Mouse (Mus musculus): ENCODE data around the gene Usp54. TPM values are rescaled to one million over a fixed set of nuclear protein-coding genes. Genes with fewer than 3 reads are reported as not detected.
"Not testable (repeated sequence)": the region's sequence is repeated elsewhere in the genome, so short reads cannot be mapped to it uniquely, and the experiment has no call there.

The Usp54 gene
- polyA plus RNA-seq, 1 experiment from 2014 or later, result 5.4 TPM

DNA sequence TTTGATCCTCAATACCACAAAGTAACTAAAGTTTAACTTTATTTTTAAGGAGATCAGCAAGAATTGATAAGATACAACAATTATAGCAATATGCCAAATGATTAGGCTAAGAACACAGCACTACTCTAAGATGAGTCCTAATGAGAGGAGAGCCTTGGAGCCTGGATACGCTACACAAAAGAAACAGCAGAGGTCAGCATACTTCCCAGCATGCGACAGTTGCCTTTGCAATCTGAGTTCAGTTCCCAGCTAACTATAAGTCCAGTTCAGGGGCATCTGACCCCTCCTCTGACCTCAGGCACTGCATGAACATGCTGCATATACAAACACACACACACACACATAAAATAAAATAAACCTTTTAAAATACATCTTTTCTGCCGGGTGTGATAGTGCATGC is 4.7 kb upstream of the Usp54 start:
- no peak overlapping the region for H3K27ac ChIP-seq (ENCODE audit: low read depth, low read length)
- H3K4me3 ChIP-seq (ENCODE audit: low read depth, low read length), result no peak overlapping the region
- no peaks in the 10 kb centered on the region for H3K36me3 ChIP-seq (ENCODE audit: control insufficient read depth, insufficient read depth, low read length)
- no peak overlapping the region for H3K4me2 ChIP-seq
- no peaks in the 10 kb centered on the region for H3K27me3 ChIP-seq (ENCODE audit: control insufficient read depth, insufficient read depth, low read length)
- H3K9ac ChIP-seq (ENCODE audit: low read depth, low read length), result no peak overlapping the region
- no peak for ATAC-seq (replicated peaks; ENCODE audit: insufficient number of reproducible peaks, low FRiP score, low TSS enrichment)
- WGBS (ENCODE audit: insufficient replicate concordance), result 37% methylated on average over 3 of the region's 3 CpGs
- peaks cover 7% of the 10 kb centered on the region; the same call in 1 of the 2 replicates for H3K4me1 ChIP-seq (ENCODE audit: control insufficient read depth, insufficient read depth, low read length)
- H3K9me3 ChIP-seq (replicated peaks; ENCODE audit: control insufficient read depth, low read length), result no peaks in the 10 kb centered on the region

DNA sequence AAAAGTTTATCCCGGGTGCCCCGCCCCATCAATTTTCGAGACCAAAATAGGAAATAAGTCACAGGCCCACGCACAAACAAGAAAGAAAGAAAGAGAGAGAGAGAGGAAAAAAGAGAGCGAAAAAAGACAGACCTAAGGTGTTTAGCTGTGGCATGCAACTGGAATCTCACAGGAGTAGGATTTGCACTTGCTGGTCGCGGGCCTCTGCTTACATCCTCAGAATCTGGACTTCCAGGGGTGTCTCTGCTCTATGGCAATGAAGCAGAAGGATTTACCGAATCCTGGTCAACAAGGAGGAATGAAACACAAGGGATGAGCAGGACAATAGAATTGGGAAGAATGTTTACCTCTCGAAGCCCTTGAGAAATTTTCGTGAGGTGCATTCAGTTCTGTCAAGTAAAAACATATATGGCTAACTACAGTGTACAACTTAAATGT is 594 bp upstream of the Usp54 start:
- H3K4me1 ChIP-seq (ENCODE audit: control insufficient read depth, insufficient read depth, low read length), result peaks cover 10% of the 10 kb centered on the region; the same call in 1 of the 2 replicates
- no peaks in the 10 kb centered on the region for H3K27me3 ChIP-seq (ENCODE audit: control insufficient read depth, insufficient read depth, low read length)
- peak overlapping the region; percentile 98 for H3K9ac ChIP-seq (ENCODE audit: low read depth, low read length)
- WGBS (ENCODE audit: insufficient replicate concordance), result 14% methylated on average over 10 of the region's 10 CpGs
- H3K27ac ChIP-seq (ENCODE audit: low read depth, low read length), result peak overlapping the region; percentile 93
- peak overlapping the region; percentile 91 for H3K4me3 ChIP-seq (ENCODE audit: low read depth, low read length)
- H3K4me2 ChIP-seq, result peak overlapping the region; percentile 91
- no peaks in the 10 kb centered on the region for H3K9me3 ChIP-seq (replicated peaks; ENCODE audit: control insufficient read depth, low read length)
- no peaks in the 10 kb centered on the region for H3K36me3 ChIP-seq (ENCODE audit: control insufficient read depth, insufficient read depth, low read length)
- ATAC-seq (replicated peaks; ENCODE audit: insufficient number of reproducible peaks, low FRiP score, low TSS enrichment), result no peak

DNA sequence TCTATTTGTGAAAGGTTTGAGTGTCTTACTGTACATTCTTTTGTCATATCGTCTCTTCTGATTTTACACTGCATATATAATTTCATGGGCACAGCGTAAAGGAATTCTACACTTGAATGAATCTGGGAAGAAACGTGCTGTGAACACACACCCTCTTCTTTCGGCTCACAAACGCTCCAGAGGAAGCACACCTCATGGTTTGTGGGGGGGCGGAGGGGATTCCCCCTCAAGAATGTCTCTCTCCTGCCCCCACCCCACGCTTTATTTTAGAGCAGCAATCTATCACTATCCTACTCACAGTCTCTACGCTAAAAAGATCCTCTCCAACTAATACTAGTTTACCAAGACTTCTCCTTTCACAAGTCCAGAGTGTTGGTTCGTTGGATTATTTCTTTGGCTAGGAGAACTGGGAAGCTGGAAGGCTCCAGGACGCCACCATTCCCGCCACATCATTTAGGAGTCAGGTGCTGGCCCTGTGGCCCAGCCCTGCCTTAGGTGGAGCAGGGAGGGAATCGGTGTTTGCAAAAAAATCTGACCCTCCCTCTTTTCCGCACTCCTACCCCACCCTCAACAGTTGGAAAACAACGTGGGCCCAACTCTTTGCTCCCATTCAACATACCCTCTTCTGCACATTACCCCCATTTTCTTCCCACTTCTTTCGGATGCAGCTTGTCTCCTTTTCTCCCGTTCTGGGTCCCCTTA is 794 bp downstream of the Usp54 start:
- Histone ChIP-seq H3K27ac (ENCODE audit: low read depth, low read length) (peak overlapping the region; percentile 93), H3K9me3 (replicated peaks; ENCODE audit: control insufficient read depth, low read length) (no peaks in the 10 kb centered on the region), H3K9ac (ENCODE audit: low read depth, low read length) (peak overlapping the region; percentile 98), H3K4me1 (ENCODE audit: control insufficient read depth, insufficient read depth, low read length) (peaks cover 10% of the 10 kb centered on the region; the same call in 1 of the 2 replicates), H3K4me2 (peak overlapping the region; percentile 91), H3K27me3 (ENCODE audit: control insufficient read depth, insufficient read depth, low read length) (no peaks in the 10 kb centered on the region), H3K4me3 (ENCODE audit: low read depth, low read length) (peak overlapping the region; percentile 91), H3K36me3 (ENCODE audit: control insufficient read depth, insufficient read depth, low read length) (no peaks in the 10 kb centered on the region)
- 3% methylated on average over 16 of the region's 16 CpGs for WGBS (ENCODE audit: insufficient replicate concordance)
- peak; percentile 53; the same call in 1 of the 2 replicates for ATAC-seq (replicated peaks; ENCODE audit: insufficient number of reproducible peaks, low FRiP score, low TSS enrichment)

GRCm38 (mm10) chr14:20638702-20639101 is 2.2 kb downstream of the Usp54 start:
- Histone ChIP-seq H3K9me3 (replicated peaks; ENCODE audit: control insufficient read depth, low read length) (no peaks in the 10 kb centered on the region), H3K4me1 (ENCODE audit: control insufficient read depth, insufficient read depth, low read length) (peaks cover 10% of the 10 kb centered on the region; the same call in 1 of the 2 replicates), H3K27me3 (ENCODE audit: control insufficient read depth, insufficient read depth, low read length) (no peaks in the 10 kb centered on the region), H3K4me2 (no peak overlapping the region), H3K36me3 (ENCODE audit: control insufficient read depth, insufficient read depth, low read length) (no peaks in the 10 kb centered on the region), H3K4me3 (ENCODE audit: low read depth, low read length) (no peak overlapping the region), H3K9ac (ENCODE audit: low read depth, low read length) (no peak overlapping the region), H3K27ac (ENCODE audit: low read depth, low read length) (no peak overlapping the region)
- WGBS (ENCODE audit: insufficient replicate concordance), result 84% methylated on average over 6 of the region's 6 CpGs
- ATAC-seq (replicated peaks; ENCODE audit: insufficient number of reproducible peaks, low FRiP score, low TSS enrichment), result no peak

GRCm38 (mm10) chr14:20637818-20638574 is 2.9 kb downstream of the Usp54 start:
- H3K4me3 ChIP-seq (ENCODE audit: low read depth, low read length), result no peak overlapping the region
- ATAC-seq (replicated peaks; ENCODE audit: insufficient number of reproducible peaks, low FRiP score, low TSS enrichment), result no peak
- no peak overlapping the region for H3K4me2 ChIP-seq
- no peak overlapping the region for H3K27ac ChIP-seq (ENCODE audit: low read depth, low read length)
- H3K27me3 ChIP-seq (ENCODE audit: control insufficient read depth, insufficient read depth, low read length), result no peaks in the 10 kb centered on the region
- H3K9me3 ChIP-seq (replicated peaks; ENCODE audit: control insufficient read depth, low read length), result no peaks in the 10 kb centered on the region
- WGBS (ENCODE audit: insufficient replicate concordance), result 64% methylated on average over 2 of the region's 2 CpGs
- H3K36me3 ChIP-seq (ENCODE audit: control insufficient read depth, insufficient read depth, low read length), result no peaks in the 10 kb centered on the region
- H3K9ac ChIP-seq (ENCODE audit: low read depth, low read length), result no peak overlapping the region
- H3K4me1 ChIP-seq (ENCODE audit: control insufficient read depth, insufficient read depth, low read length), result peaks cover 10% of the 10 kb centered on the region; the same call in 1 of the 2 replicates

DNA sequence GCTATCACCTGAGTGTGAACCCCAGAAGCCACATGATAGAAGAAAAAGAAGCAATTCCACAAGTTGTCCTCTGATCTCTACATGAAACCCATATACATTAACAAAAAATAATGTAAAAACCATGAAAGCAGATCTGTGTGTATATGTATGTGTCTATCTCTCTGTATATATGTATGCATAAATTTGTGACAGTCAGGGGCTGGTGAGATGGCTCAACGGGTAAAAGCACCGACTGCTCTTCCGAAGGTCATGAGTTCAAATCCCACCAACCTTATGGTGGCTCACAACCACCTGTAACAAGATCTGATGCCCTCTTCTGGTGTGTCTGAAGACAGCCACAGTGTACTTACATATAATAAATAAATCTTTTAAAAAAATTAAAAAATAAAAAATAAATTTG is 3.9 kb downstream of the Usp54 start:
- WGBS (ENCODE audit: insufficient replicate concordance), result 85% methylated on average over 3 of the region's 3 CpGs
- not testable (repeated sequence) for H3K9ac ChIP-seq (ENCODE audit: low read depth, low read length)

GRCm38 (mm10) chr14:20635546-20635945 is 5.3 kb downstream of the Usp54 start:
- Histone ChIP-seq H3K4me2 (no peak overlapping the region), H3K4me1 (ENCODE audit: control insufficient read depth, insufficient read depth, low read length) (peaks cover 6% of the 10 kb centered on the region), H3K27me3 (ENCODE audit: control insufficient read depth, insufficient read depth, low read length) (no peaks in the 10 kb centered on the region), H3K9me3 (replicated peaks; ENCODE audit: control insufficient read depth, low read length) (no peaks in the 10 kb centered on the region), H3K27ac (ENCODE audit: low read depth, low read length) (no peak overlapping the region), H3K36me3 (ENCODE audit: control insufficient read depth, insufficient read depth, low read length) (no peaks in the 10 kb centered on the region), H3K4me3 (ENCODE audit: low read depth, low read length) (no peak overlapping the region), H3K9ac (ENCODE audit: low read depth, low read length) (no peak overlapping the region)
- 88% methylated on average over 2 of the region's 2 CpGs for WGBS (ENCODE audit: insufficient replicate concordance)
- no peak for ATAC-seq (replicated peaks; ENCODE audit: insufficient number of reproducible peaks, low FRiP score, low TSS enrichment)

More for the DNA sequence above, 3.9 kb downstream of the Usp54 start:
- not testable (repeated sequence) for H3K9me3 ChIP-seq (replicated peaks; ENCODE audit: control insufficient read depth, low read length); H3K4me3 ChIP-seq (ENCODE audit: low read depth, low read length); ATAC-seq (replicated peaks; ENCODE audit: insufficient number of reproducible peaks, low FRiP score, low TSS enrichment); H3K36me3 ChIP-seq (ENCODE audit: control insufficient read depth, insufficient read depth, low read length); H3K27ac ChIP-seq (ENCODE audit: low read depth, low read length); H3K4me1 ChIP-seq (ENCODE audit: control insufficient read depth, insufficient read depth, low read length); H3K4me2 ChIP-seq; H3K27me3 ChIP-seq (ENCODE audit: control insufficient read depth, insufficient read depth, low read length)

GRCm38 (mm10) chr14:20631253-20631652 is 9.6 kb downstream of the Usp54 start:
- H3K27me3 ChIP-seq (ENCODE audit: control insufficient read depth, insufficient read depth, low read length), result no peaks in the 10 kb centered on the region
- H3K27ac ChIP-seq (ENCODE audit: low read depth, low read length), result no peak overlapping the region
- H3K9ac ChIP-seq (ENCODE audit: low read depth, low read length), result no peak overlapping the region
- no peaks in the 10 kb centered on the region for H3K36me3 ChIP-seq (ENCODE audit: control insufficient read depth, insufficient read depth, low read length)
- peaks cover 4% of the 10 kb centered on the region for H3K4me1 ChIP-seq (ENCODE audit: control insufficient read depth, insufficient read depth, low read length)
- H3K4me3 ChIP-seq (ENCODE audit: low read depth, low read length), result no peak overlapping the region
- no peaks in the 10 kb centered on the region for H3K9me3 ChIP-seq (replicated peaks; ENCODE audit: control insufficient read depth, low read length)
- 27% methylated on average over 4 of the region's 4 CpGs for WGBS (ENCODE audit: insufficient replicate concordance)
- H3K4me2 ChIP-seq, result no peak overlapping the region
- no peak for ATAC-seq (replicated peaks; ENCODE audit: insufficient number of reproducible peaks, low FRiP score, low TSS enrichment)
